Mouse (Mus musculus) olfactory bulb, adult 2 months (tissue): ENCODE data around the gene Zfp113. TPM values are rescaled to one million over a fixed set of nuclear protein-coding genes. Genes with fewer than 3 reads are reported as not detected.
"Not testable (repeated sequence)": the region's sequence is repeated elsewhere in the genome, so short reads cannot be mapped to it uniquely, and the experiment has no call there.

Experiments used
- H3K27ac ChIP-seq: fragments of 200-500 bp; 2 replicates; pipeline ENCODE4 v1.5.1; 2012; ENCODE audit warnings: low read depth, low read length; ENCODE audit not compliant: insufficient read depth
- H3K4me1 ChIP-seq: fragments of 200-500 bp; 2 replicates; pipeline ENCODE4 v1.6.1; 2012; ENCODE audit warnings: low read length; ENCODE audit not compliant: control insufficient read depth, insufficient read depth
- H3K4me3 ChIP-seq: fragments of 200-500 bp; 2 replicates; pipeline ENCODE4 v1.5.1; 2012; ENCODE audit warnings: mild to moderate bottlenecking, low read depth, low read length, moderate library complexity; ENCODE audit not compliant: insufficient read depth
- CTCF ChIP-seq: fragments of 200-500 bp; IDR thresholded peaks from 2 replicates; pipeline ENCODE4 v1.5.1; 2012; ENCODE audit warnings: low read depth, mild to moderate bottlenecking, low read length, moderate library complexity; ENCODE audit not compliant: insufficient read depth
- POLR2A ChIP-seq: fragments of 200-500 bp; IDR thresholded peaks from 2 replicates; pipeline ENCODE4 v1.6.1; 2012; ENCODE audit warnings: mild to moderate bottlenecking, low read depth, low read length, moderate library complexity; ENCODE audit not compliant: insufficient read depth
- WGBS: fragments of 180-500 bp; shearing (Covaris S2); methylation state at CpG from one replicate; pipeline ENCODE4 v1.1.7; 2018; 5-methylcytosine and 5-hydroxymethylcytosine counted together
- polyA plus RNA-seq: library from polyadenylated mRNA; stranded (reverse); fragments of >200 nt; gene quantifications from 2 replicates; pipeline ENCODE4 v1.2.4, GENCODE M21; 2012; ENCODE audit warnings: low replicate concordance; ENCODE audit not compliant: missing spikeins, insufficient read depth, insufficient read length

Gene Zfp113
- polyA plus RNA-seq, 1 experiment = not detected

GRCm38 (mm10) chr5:138154390-138154789 lies 1.2 kb downstream of the Zfp113 start:
- Histone ChIP-seq H3K27ac (no peak overlapping the region), H3K4me1 (no peaks in the 10 kb centered on the region), H3K4me3 (no peak overlapping the region)
- TF ChIP-seq POLR2A = no peak
- no peak for TF ChIP-seq CTCF
- 81% methylated on average over 3 of the region's 3 CpGs for WGBS

GRCm38 (mm10) chr5:138138585-138138984 lies 17.0 kb downstream of the Zfp113 start:
- Histone ChIP-seq H3K27ac (no peak overlapping the region), H3K4me3 (no peak overlapping the region), H3K4me1 (no peaks in the 10 kb centered on the region)
- no peak for TF ChIP-seq CTCF
- no peak for TF ChIP-seq POLR2A
- 62% methylated on average over 4 of the region's 4 CpGs for WGBS

- Histone ChIP-seq H3K4me3 (no peak overlapping the region), H3K27ac (no peak overlapping the region), H3K4me1 (no peaks in the 10 kb centered on the region)
- WGBS = 60% methylated on average over 8 of the region's 8 CpGs
- TF ChIP-seq CTCF (no peak), POLR2A (no peak)
Observed at GRCm38 (mm10) chr5:138137935-138138549, 17.5 kb downstream of the Zfp113 start.

GRCm38 (mm10) chr5:138137257-138137656 lies 18.3 kb downstream of the Zfp113 start:
- TF ChIP-seq POLR2A (no peak), CTCF (no peak)

GRCm38 (mm10) chr5:138132425-138133064 lies 23.0 kb downstream of the Zfp113 start:
- 94% methylated on average over 5 of the region's 5 CpGs for WGBS
- H3K27ac ChIP-seq = no peak overlapping the region

More at GRCm38 (mm10) chr5:138137257-138137656, 18.3 kb downstream of the Zfp113 start:
- Histone ChIP-seq H3K27ac (no peak overlapping the region), H3K4me3 (no peak overlapping the region), H3K4me1 (no peaks in the 10 kb centered on the region)
- 77% methylated on average over 4 of the region's 4 CpGs for WGBS

GRCm38 (mm10) chr5:138118041-138118440 lies 37.5 kb downstream of the Zfp113 start:
- Histone ChIP-seq H3K4me1 (no peaks in the 10 kb centered on the region; the same call in 1 of the 2 replicates), H3K4me3 (no peak overlapping the region), H3K27ac (no peak overlapping the region)
- TF ChIP-seq POLR2A = no peak
- no peak for TF ChIP-seq CTCF
- 37% methylated on average over 3 of the region's 3 CpGs for WGBS

More at GRCm38 (mm10) chr5:138132425-138133064, 23.0 kb downstream of the Zfp113 start:
- H3K4me1 ChIP-seq = no peaks in the 10 kb centered on the region
- TF ChIP-seq POLR2A (no peak), CTCF (no peak)
- no peak overlapping the region for H3K4me3 ChIP-seq

- H3K27ac ChIP-seq = peak overlapping the region; percentile 93
- no peaks in the 10 kb centered on the region; the same call in 1 of the 2 replicates for H3K4me1 ChIP-seq
- TF ChIP-seq POLR2A (no peak), CTCF (no peak)
- peak overlapping the region; percentile 83 for H3K4me3 ChIP-seq
- WGBS = 1% methylated on average over 16 of the region's 16 CpGs
Observed at GRCm38 (mm10) chr5:138117199-138118015, 38.1 kb downstream of the Zfp113 start.

GRCm38 (mm10) chr5:138116255-138117198 lies 39.0 kb downstream of the Zfp113 start, which contains the start of gene Zscan21:
Gene Zscan21, plus strand, starts transcription at chr5:138116903.
- H3K4me1 ChIP-seq = no peaks in the 10 kb centered on the region; the same call in 1 of the 2 replicates
- H3K4me3 ChIP-seq = peak within 1 kb of the TSS; percentile 83
- H3K27ac ChIP-seq = peak within 1 kb of the TSS; percentile 93
- TF ChIP-seq POLR2A = peak; percentile 88
- no peak for TF ChIP-seq CTCF
- WGBS = 5% methylated on average over 38 of the region's 38 CpGs

- H3K4me1 ChIP-seq, H3K4me3 ChIP-seq, H3K27ac ChIP-seq: not testable (repeated sequence)
- WGBS = 63% methylated on average over 4 of the region's 4 CpGs
Observed at GRCm38 (mm10) chr5:138109847-138110396, 45.6 kb downstream of the Zfp113 start.
